Mouse (Mus musculus) forebrain, embryonic 13.5 days (tissue): Measurements from ENCODE around the gene Eid1. TPM values are rescaled to one million over a fixed set of nuclear protein-coding genes. Genes with fewer than 3 reads are reported as not detected.

Experiments
- ATAC-seq: fragments of 200-750 bp; cut with Nextera tagmentation; 2 replicates; pipeline ENCODE4 v1.8.0; 2017
- H3K27ac ChIP-seq: fragments of 300-500 bp; sonication (generic); 2 replicates; pipeline ENCODE4 v1.5.1; 2015; ENCODE audit warnings: inconsistent platforms, mild to moderate bottlenecking, moderate library complexity
- H3K27me3 ChIP-seq: fragments of 300-500 bp; sonication (generic); 2 replicates; pipeline ENCODE4 v1.6.1; 2015; ENCODE audit warnings: mild to moderate bottlenecking, inconsistent platforms
- H3K36me3 ChIP-seq: fragments of 300-500 bp; sonication (generic); 2 replicates; pipeline ENCODE4 v1.6.1; 2015; ENCODE audit warnings: mild to moderate bottlenecking, inconsistent platforms; ENCODE audit not compliant: poor library complexity, severe bottlenecking
- H3K4me1 ChIP-seq: fragments of 300-500 bp; sonication (generic); 2 replicates; pipeline ENCODE4 v1.6.1; 2015; ENCODE audit warnings: inconsistent platforms
- H3K4me2 ChIP-seq: fragments of 300-500 bp; sonication (generic); 2 replicates; pipeline ENCODE4 v1.6.1; 2015; ENCODE audit warnings: inconsistent platforms, mild to moderate bottlenecking, moderate library complexity
- H3K4me3 ChIP-seq: fragments of 300-500 bp; sonication (generic); 2 replicates; pipeline ENCODE4 v1.5.1; 2015; ENCODE audit warnings: mild to moderate bottlenecking, inconsistent platforms
- H3K9ac ChIP-seq: fragments of 300-500 bp; sonication (generic); 2 replicates; pipeline ENCODE4 v1.6.1; 2015; ENCODE audit warnings: mild to moderate bottlenecking, inconsistent platforms
- H3K9me3 ChIP-seq: fragments of 300-500 bp; sonication (generic); replicated peaks from 2 replicates; pipeline ENCODE4 v1.6.1; 2016; ENCODE audit warnings: inconsistent platforms
- WGBS: fragments of 180-500 bp; shearing (Covaris S2); methylation state at CpG from one replicate; pipeline ENCODE4 v1.1.7; 2015; 5-methylcytosine and 5-hydroxymethylcytosine counted together
- polyA plus RNA-seq: library from polyadenylated mRNA; unstranded; fragments of >200 nt; fragmentation: Nextera tagmentation; extraction: Ambion mirVana; gene quantifications from 2 replicates; pipeline ENCODE4 v1.2.1, GENCODE M21; 2015

Eid1 gene
- polyA plus RNA-seq, 1 experiment from 2014 or later, result 288 TPM

DNA sequence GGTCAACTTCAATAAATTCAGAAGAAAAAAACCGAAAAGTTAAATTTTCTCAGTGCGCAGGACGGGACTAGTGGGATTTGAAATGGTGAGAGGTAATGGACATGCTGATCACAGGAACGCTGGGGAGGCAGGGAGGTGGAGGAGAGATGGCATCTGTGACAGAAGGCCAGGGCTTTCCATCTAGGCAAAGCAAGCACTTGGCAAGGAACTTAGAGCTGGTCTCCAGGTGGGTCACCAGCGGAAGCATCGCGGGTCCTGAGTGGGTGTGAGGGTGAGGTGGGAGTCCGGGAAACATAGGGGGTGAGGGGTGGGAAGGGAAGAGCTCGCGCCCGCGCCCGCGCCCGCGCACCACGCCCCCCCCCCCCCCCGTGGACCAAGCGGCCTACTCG is 333 bp upstream of the Eid1 start:
- peak overlapping the region; percentile 48; the same call in 1 of the 2 replicates for H3K27ac ChIP-seq
- H3K4me1 ChIP-seq, result peaks cover 13% of the 10 kb centered on the region
- peak overlapping the region; percentile 82 for H3K4me3 ChIP-seq
- no peaks in the 10 kb centered on the region for H3K9me3 ChIP-seq
- H3K36me3 ChIP-seq, result no peaks in the 10 kb centered on the region
- ATAC-seq, result no peak
- peak overlapping the region; percentile 73 for H3K4me2 ChIP-seq
- H3K27me3 ChIP-seq, result no peaks in the 10 kb centered on the region
- H3K9ac ChIP-seq, result peak overlapping the region; percentile 91
- WGBS, result 22% methylated on average over 11 of the region's 20 CpGs

DNA sequence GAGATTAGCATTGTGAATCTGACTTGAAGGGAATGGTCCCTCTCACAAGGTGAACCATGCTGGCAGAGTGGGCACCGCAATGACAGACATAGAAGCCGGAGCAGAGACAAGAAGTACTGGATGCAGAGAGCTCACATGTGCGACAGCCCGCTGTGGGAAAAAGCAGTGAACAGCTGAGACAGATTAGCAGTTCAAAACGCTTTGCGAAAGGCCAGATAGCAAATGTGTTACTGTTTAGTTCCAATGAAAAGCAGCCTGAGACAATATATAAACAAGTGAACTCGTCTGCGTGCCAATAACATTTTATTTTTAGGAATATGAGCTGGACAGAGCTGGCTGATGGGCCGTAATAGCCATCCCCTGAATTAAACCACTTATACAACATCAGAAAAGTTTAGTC is 8.9 kb downstream of the Eid1 start:
- no peak overlapping the region for H3K27ac ChIP-seq
- no peaks in the 10 kb centered on the region for H3K9me3 ChIP-seq
- H3K4me2 ChIP-seq, result no peak overlapping the region
- ATAC-seq, result no peak
- 85% methylated on average over 9 of the region's 9 CpGs for WGBS
- H3K9ac ChIP-seq, result no peak overlapping the region
- peaks cover 6% of the 10 kb centered on the region for H3K4me1 ChIP-seq
- H3K27me3 ChIP-seq, result no peaks in the 10 kb centered on the region
- no peak overlapping the region for H3K4me3 ChIP-seq
- H3K36me3 ChIP-seq, result no peaks in the 10 kb centered on the region

DNA sequence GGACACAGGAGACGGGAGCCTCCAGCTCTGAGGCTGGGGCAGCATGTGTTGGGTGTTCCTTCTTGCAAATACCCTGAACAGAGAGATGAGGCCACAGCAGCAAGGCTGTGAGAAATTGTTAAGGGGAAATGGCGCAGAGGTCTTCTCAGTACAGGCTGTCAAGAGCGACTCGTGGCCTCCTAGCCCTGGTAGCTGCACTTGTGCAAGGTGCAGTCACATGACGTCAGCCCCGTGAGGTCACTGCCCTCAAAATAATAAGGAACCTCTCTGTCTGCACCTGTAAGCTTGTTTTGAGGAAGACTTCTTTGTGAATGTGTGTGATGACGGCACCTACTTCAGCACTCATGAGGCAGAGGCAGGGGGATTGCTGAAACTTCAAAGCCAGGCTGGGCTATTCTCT is 11.0 kb downstream of the Eid1 start:
- WGBS, result 84% methylated on average over 7 of the region's 7 CpGs
- Histone ChIP-seq H3K4me3 (no peak overlapping the region), H3K27me3 (no peaks in the 10 kb centered on the region), H3K27ac (no peak overlapping the region), H3K9ac (no peak overlapping the region), H3K4me1 (peaks cover 6% of the 10 kb centered on the region), H3K36me3 (no peaks in the 10 kb centered on the region), H3K9me3 (no peaks in the 10 kb centered on the region), H3K4me2 (no peak overlapping the region)
- no peak for ATAC-seq

DNA sequence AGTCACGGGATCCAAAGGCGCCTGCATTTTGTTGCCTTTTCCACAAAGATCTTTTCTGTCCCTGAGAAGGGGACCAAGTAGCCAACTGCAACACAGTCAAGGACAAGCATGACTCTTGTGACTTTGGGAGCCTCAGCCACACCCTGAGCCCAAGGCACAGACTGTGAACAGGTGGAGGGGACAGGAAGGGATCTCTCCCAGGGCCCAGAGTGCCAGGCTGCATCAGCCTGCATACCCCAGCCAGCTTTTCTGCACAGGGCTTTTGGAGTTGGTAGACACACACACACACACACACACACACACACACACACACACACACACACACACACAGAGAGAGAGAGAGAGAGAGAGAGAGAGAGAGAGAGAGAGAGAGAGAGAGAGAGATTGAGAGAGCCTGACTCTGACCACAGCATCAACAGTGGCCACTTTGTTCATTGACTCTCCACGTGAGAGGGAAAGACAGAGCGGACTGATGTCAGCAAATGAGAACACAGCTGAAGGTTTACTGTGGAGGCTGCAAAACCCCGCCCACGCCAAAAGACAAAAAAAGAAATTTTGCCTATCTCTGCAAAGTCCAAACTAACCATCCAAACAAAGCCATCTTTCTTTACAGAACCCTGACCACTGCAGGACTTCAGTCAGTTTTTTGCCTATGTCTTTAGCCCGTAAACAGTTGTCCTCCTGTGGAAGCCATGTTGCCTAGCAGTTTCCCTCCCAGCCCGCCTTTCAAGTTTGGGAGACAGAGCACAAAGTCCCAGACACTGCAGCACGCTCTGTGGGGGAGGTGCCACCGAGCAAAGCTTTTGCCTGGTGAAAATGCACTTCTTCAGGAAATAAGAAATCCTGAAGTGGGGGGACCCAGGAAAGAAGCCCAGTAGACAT is 11.9 kb downstream of the Eid1 start:
- H3K4me1 ChIP-seq, result peaks cover 6% of the 10 kb centered on the region
- no peak overlapping the region for H3K9ac ChIP-seq
- H3K36me3 ChIP-seq, result no peaks in the 10 kb centered on the region
- no peaks in the 10 kb centered on the region for H3K27me3 ChIP-seq
- 59% methylated on average over 10 of the region's 10 CpGs for WGBS
- no peak overlapping the region for H3K27ac ChIP-seq
- H3K4me2 ChIP-seq, result no peak overlapping the region
- H3K9me3 ChIP-seq, result no peaks in the 10 kb centered on the region
- no peak for ATAC-seq
- H3K4me3 ChIP-seq, result no peak overlapping the region

DNA sequence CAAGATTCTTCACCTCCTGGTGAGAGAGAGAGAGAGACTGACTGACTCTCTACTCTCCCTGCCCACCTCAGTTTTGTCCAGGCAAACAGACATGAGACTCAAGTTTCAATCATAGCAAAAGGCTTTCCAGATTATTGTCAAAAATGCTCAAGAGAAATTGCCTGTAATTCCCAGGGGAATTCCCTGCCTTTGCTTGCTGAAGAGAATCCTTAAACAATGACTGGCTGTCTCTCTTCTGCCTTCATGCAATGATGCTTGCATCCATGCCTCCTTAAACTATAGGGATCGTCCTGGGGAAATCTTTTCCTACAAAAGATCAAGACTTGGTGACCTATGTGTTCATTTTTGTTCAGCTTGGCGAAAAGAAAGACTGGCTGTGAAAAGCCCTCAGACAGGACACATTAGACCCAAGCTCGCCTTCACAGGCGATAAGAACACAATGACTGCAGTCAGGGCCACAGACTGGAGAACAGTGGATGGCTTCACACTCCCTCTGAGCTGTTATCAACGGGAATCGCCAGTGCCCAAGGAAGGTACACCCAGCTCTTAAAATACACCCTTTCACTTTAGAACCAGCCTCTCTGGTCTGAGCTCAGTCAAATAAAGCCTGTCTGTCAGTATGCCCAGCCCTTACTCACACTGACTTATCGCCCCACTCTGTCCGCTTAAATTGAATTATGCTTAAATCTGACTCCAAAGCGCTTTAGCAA is 12.7 kb downstream of the Eid1 start:
- H3K27ac ChIP-seq, result no peak overlapping the region
- H3K4me3 ChIP-seq, result no peak overlapping the region
- no peak overlapping the region for H3K9ac ChIP-seq
- WGBS, result 54% methylated on average over 9 of the region's 9 CpGs
- H3K36me3 ChIP-seq, result no peaks in the 10 kb centered on the region
- H3K9me3 ChIP-seq, result no peaks in the 10 kb centered on the region
- H3K4me2 ChIP-seq, result no peak overlapping the region
- H3K27me3 ChIP-seq, result no peaks in the 10 kb centered on the region
- no peak for ATAC-seq
- H3K4me1 ChIP-seq, result peaks cover 6% of the 10 kb centered on the region

DNA sequence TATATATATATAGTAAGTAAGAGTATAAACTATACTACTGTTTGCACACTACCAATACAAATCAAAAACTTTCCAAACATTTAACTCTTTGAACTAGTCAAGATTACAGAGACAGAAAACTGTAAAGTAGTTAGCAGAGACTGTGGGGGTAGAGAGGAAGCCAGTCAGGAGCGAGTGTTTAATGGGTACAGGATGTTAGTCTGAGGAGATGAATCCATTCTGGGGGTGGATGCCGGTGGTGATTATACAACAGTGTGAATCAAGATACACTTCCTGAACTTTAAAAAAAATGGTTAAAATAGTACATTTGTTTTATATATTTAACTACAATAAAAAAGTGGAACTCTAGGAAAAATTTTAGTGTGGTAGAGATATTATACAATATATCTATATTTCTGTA is 19.1 kb downstream of the Eid1 start:
- no peaks in the 10 kb centered on the region for H3K36me3 ChIP-seq
- H3K9me3 ChIP-seq, result no peaks in the 10 kb centered on the region
- no peak overlapping the region for H3K4me3 ChIP-seq
- WGBS, result 88% methylated on average over 2 of the region's 2 CpGs
- H3K27me3 ChIP-seq, result no peaks in the 10 kb centered on the region
- H3K4me2 ChIP-seq, result no peak overlapping the region
- H3K4me1 ChIP-seq, result no peaks in the 10 kb centered on the region
- ATAC-seq, result no peak
- no peak overlapping the region for H3K27ac ChIP-seq
- H3K9ac ChIP-seq, result no peak overlapping the region

DNA sequence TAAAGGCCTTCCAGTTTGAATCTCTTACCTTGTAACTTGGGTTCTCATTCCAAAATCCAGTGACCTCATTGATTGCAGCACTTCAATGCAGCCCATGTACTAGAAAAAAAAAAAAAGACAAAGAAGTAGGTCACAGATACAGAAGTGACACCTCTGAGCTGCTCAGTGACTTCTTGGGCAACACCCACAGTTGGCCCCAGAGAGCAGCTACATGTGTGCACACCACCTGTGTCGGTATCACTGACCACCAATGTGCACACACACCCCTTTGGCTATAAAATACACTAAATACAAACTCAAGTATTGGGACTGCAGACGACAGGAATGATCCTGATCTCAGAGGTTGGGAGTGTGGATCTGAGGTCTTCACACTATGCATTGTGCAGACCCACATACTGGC is 21.9 kb downstream of the Eid1 start:
- no peak overlapping the region for H3K4me3 ChIP-seq
- no peaks in the 10 kb centered on the region for H3K9me3 ChIP-seq
- no peak for ATAC-seq
- H3K27me3 ChIP-seq, result no peaks in the 10 kb centered on the region
- H3K27ac ChIP-seq, result no peak overlapping the region
- H3K4me1 ChIP-seq, result no peaks in the 10 kb centered on the region
- no peak overlapping the region for H3K9ac ChIP-seq
- no peaks in the 10 kb centered on the region for H3K36me3 ChIP-seq
- H3K4me2 ChIP-seq, result no peak overlapping the region
- 94% methylated on average over 2 of the region's 2 CpGs for WGBS

DNA sequence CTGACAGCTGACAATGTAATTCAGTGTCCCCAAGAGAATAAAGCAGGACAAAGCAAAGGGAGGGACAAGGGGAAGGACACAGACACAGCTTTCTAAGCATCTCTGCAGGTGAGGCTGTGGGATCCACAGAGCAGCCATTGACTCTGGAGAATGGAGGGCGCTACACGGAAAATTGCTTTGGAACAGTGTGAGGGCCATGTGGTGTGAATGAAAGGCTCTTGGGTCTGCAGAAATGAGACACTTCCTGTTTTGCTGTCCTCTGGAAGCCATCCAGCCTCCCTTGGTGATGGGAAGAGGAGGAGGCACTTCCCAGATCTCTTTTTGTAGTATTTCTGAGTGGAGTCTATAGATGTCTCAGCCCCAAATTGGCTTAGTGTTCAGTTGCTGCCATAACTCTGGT is 23.3 kb downstream of the Eid1 start:
- Histone ChIP-seq H3K9ac (no peak overlapping the region), H3K36me3 (no peaks in the 10 kb centered on the region), H3K27me3 (no peaks in the 10 kb centered on the region), H3K4me3 (no peak overlapping the region), H3K4me2 (no peak overlapping the region), H3K4me1 (no peaks in the 10 kb centered on the region), H3K9me3 (no peaks in the 10 kb centered on the region), H3K27ac (no peak overlapping the region)
- ATAC-seq, result no peak
- 60% methylated on average over 2 of the region's 2 CpGs for WGBS

DNA sequence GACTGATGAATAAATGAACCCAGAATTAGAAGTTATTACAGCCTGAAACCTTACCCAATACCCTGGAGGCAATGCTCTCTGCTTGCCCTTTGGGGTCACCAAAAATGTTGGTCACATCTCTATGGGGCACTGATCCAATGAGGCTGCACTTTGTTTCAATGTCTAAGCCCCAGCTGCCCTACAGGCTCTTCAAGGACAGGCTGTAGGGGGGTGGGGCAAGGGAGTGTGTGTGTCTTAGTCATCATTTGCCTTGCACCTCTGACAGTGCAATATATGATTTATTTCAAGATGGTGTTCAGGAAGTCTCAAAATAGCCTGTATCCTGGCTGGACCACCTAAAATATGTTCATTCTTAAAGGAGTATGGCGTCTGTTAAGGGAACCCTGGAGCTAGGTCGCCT is 28.7 kb downstream of the Eid1 start:
- WGBS, result 85% methylated on average over 2 of the region's 2 CpGs

DNA sequence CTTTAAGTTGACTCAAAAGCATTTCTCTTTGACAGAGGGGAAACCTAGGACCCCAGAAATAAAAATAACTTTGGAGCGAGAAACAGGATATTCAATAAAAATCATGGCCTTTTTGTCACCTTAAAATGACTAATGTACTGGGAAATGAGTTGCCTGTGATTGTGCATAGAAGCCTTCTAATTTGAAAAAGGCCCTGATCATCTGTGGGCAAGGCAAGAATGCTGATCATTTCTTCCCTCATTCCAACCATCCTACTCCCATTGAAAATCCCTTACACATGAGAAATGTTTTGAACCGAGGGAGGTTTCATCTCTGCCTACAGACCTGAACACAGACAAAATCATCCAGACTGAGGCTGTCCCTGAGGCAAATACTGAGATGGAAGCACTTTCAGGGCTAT is 30.0 kb downstream of the Eid1 start:
- no peak overlapping the region for H3K4me2 ChIP-seq
- no peak for ATAC-seq
- WGBS, result 90% methylated on average over 2 of the region's 2 CpGs
- peaks cover 21% of the 10 kb centered on the region for H3K4me1 ChIP-seq
- no peaks in the 10 kb centered on the region for H3K27me3 ChIP-seq
- H3K4me3 ChIP-seq, result no peak overlapping the region
- H3K27ac ChIP-seq, result no peak overlapping the region
- no peaks in the 10 kb centered on the region for H3K9me3 ChIP-seq
- H3K36me3 ChIP-seq, result no peaks in the 10 kb centered on the region
- no peak overlapping the region for H3K9ac ChIP-seq

More for the DNA sequence above, 28.7 kb downstream of the Eid1 start:
- Histone ChIP-seq H3K9me3 (no peaks in the 10 kb centered on the region), H3K36me3 (no peaks in the 10 kb centered on the region), H3K27ac (no peak overlapping the region), H3K9ac (no peak overlapping the region), H3K4me2 (no peak overlapping the region), H3K4me3 (no peak overlapping the region), H3K27me3 (no peaks in the 10 kb centered on the region), H3K4me1 (peaks cover 21% of the 10 kb centered on the region)
- ATAC-seq, result no peak

DNA sequence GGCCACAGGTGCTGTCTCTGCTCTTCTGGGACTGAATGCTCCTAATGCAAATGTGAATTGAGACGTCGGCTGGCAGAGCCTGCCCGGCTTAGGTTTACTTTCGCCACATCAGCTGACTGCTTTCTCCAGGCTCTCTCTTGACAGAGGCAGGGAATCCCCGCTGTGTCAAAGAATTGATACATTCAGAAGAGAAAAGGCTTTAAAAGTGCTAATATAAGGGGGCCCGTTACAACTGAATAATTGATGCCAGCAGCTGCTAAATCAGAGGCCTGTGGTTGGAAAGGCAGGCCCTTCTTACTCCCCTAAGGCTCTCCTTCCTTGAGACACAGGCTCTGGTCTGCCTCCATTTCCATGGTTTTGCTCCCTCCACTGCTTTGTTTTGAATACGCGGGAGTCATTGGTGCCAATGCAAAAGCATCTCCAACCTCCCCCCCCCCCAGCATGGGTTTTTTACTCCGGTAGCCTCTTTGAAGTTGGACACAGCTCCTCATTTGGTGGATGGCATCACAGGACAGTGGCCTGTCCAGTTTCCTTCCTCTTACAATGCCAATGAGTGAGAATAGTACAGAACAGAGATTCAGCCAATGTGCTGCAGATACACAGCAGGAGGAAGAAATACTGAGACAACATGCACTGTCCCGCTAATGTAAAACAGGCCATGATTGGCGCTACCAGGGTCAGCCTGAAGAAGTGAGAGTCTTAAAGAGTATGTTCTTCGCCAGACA is 32.2 kb downstream of the Eid1 start:
- ATAC-seq, result peak; percentile 78; the same call in 1 of the 2 replicates
- peaks cover 21% of the 10 kb centered on the region for H3K4me1 ChIP-seq
- no peaks in the 10 kb centered on the region for H3K36me3 ChIP-seq
- H3K9ac ChIP-seq, result 0 out of 2 replicates have a peak overlapping the region, but pooled peaks have one; percentile 3
- no peaks in the 10 kb centered on the region for H3K27me3 ChIP-seq
- no peaks in the 10 kb centered on the region for H3K9me3 ChIP-seq
- no peak overlapping the region for H3K4me2 ChIP-seq
- no peak overlapping the region for H3K4me3 ChIP-seq
- 24% methylated on average over 12 of the region's 12 CpGs for WGBS
- H3K27ac ChIP-seq, result peak overlapping the region; percentile 48; the same call in 1 of the 2 replicates

DNA sequence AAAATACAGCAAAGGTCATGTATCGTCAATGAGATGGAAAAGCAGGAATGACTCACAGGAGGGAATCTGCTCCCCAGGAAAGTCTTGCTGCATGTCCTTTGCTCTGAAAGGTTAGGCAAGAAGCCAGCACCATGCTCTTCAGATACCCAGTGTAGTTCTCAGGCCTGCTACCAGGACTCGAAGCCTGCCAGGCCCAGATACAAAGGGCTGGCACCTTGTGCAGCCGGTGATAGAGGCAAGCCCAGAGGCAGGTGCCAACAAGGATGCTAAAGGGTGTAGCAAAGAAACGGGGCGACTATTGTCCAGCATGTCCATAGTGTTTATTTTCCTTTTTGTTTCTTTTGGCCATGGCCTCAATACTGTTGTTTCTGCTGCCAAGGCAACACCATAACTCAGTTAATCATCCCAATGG is 33.6 kb downstream of the Eid1 start:
- H3K4me3 ChIP-seq, result no peak overlapping the region
- peak; percentile 36; the same call in 1 of the 2 replicates for ATAC-seq

More for the DNA sequence above, 33.6 kb downstream of the Eid1 start:
- Histone ChIP-seq H3K9ac (no peak overlapping the region), H3K27ac (no peak overlapping the region), H3K9me3 (no peaks in the 10 kb centered on the region), H3K36me3 (no peaks in the 10 kb centered on the region), H3K27me3 (no peaks in the 10 kb centered on the region), H3K4me1 (peaks cover 21% of the 10 kb centered on the region), H3K4me2 (no peak overlapping the region)
- WGBS, result 56% methylated on average over 5 of the region's 5 CpGs
